ENCODE assay signal across 18 mouse cellular contexts in the genomic region with DNA sequence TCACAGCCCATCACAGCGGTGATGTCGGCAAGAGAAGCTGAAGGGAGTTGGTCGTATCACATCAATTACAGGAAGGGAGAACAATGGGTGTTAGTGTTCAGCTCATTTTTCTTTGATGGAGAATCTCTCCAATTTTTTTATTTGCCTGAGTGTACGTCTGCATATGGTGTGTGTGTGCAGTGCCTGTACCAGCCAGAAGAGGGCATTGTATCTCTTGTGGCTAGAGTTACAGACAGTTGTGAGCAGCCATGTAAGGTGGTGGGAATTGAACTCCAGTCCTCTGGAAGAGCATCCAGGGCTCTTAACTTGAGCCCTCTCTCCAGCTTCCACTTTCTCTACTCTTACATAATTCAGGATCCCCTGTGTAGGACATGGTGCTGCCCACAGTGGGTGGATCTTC. TPM values are rescaled to one million over a fixed set of nuclear protein-coding genes. Genes with fewer than 3 reads are reported as not detected.
DNase-seq lines count a peak whose midpoint lies in the region; ATAC-seq and TF ChIP-seq lines count a peak whose summit lies in the region.
"Had no signal": no experiment of that assay in that cellular context is flagged by ENCODE, and none has a peak within 500 bp of the region (broad histone marks: within the 10 kb centered on the region; RNA-seq: fewer than 3 reads in every experiment).

No protein-coding gene starts in this region.

- no peaks in the 10 kb centered on the region for H3K27me3 ChIP-seq in intestine, postnatal 0 days (replicated peaks; ENCODE audit: control insufficient read depth, insufficient read depth, low read length)
- no peaks in the 10 kb centered on the region for H3K27me3 ChIP-seq in intestine, embryonic 16.5 days (replicated peaks; ENCODE audit: control insufficient read depth, insufficient read depth, low read length)
- H3K27me3 ChIP-seq in MEL (ENCODE audit: control insufficient read depth in 1 of 2, insufficient read depth in 2 of 2, low read length in 2 of 2) = no peaks in the 10 kb centered on the region
- H3K27me3 ChIP-seq in stomach, postnatal 0 days (ENCODE audit: control insufficient read depth, insufficient read depth, low read length) = no peaks in the 10 kb centered on the region
- H3K27me3 ChIP-seq: heart, embryonic 15.5 days; limb, embryonic 13.5 days had no signal

- intact Hi-C loops in left cerebral cortex, postnatal 14 days (cut with DNase I) = no loop called here

- H3K9me3 ChIP-seq in intestine, postnatal 0 days (ENCODE audit: control insufficient read depth) = no peaks in the 10 kb centered on the region
- H3K9me3 ChIP-seq in intestine, embryonic 16.5 days (ENCODE audit: control insufficient read depth, low read length) = no peaks in the 10 kb centered on the region
- H3K9me3 ChIP-seq in MEL (replicated peaks; ENCODE audit: insufficient read depth, low read length) = no peaks in the 10 kb centered on the region
- no peaks in the 10 kb centered on the region for H3K9me3 ChIP-seq in stomach, postnatal 0 days (ENCODE audit: control insufficient read depth, low read length)
- H3K9me3 ChIP-seq: forebrain, embryonic 12.5 days; heart, embryonic 15.5 days; limb, embryonic 13.5 days had no signal

- H3K27ac ChIP-seq in intestine, postnatal 0 days (ENCODE audit: low read depth, low read length) = no peak overlapping the region
- H3K27ac ChIP-seq in intestine, embryonic 16.5 days (ENCODE audit: low read length) = no peak overlapping the region
- H3K27ac ChIP-seq in MEL (ENCODE audit: control insufficient read depth, low read depth, low read length) = no peak overlapping the region
- no peak overlapping the region for H3K27ac ChIP-seq in stomach, postnatal 0 days (replicated peaks)
- H3K27ac ChIP-seq: forebrain, embryonic 12.5 days; heart, embryonic 15.5 days; hindbrain, embryonic 14.5 days; limb, embryonic 13.5 days; macrophage had no signal

- ATAC-seq in intestine, postnatal 0 days = no peak
- ATAC-seq in intestine, embryonic 16.5 days = no peak
- ATAC-seq in stomach, postnatal 0 days (ENCODE audit: low FRiP score, low TSS enrichment) = no peak

- peak; percentile 36; the same call in 1 of the 2 replicates for TF ChIP-seq CTCF in intestine, postnatal 0 days (IDR thresholded peaks at IDR 0.05; ENCODE audit: low read depth)
- peak; percentile 17 to 39 (median 36); a peak in 5 of 6 replicates for TF ChIP-seq CTCF in MEL (IDR thresholded peaks at IDR 0.05 in 2 of 3, conservative IDR thresholded peaks at IDR 0.05 in 1 of 3; ENCODE audit: control insufficient read depth in 1 of 3, insufficient read depth in 1 of 3, low read depth in 2 of 3, low read length in 3 of 3, poor library complexity in 1 of 3, severe bottlenecking in 1 of 3)
- peak; percentile 33 for TF ChIP-seq CTCF in stomach, postnatal 0 days (IDR thresholded peaks at IDR 0.05; ENCODE audit: low read depth)

- no peak overlapping the region for H3K4me2 ChIP-seq in intestine, postnatal 0 days (replicated peaks; ENCODE audit: low read depth)
- no peak overlapping the region for H3K4me2 ChIP-seq in intestine, embryonic 16.5 days (ENCODE audit: low read depth, low read length)
- no peak overlapping the region for H3K4me2 ChIP-seq in stomach, postnatal 0 days (replicated peaks; ENCODE audit: low read depth)
- H3K4me2 ChIP-seq: forebrain, embryonic 12.5 days; heart, embryonic 15.5 days; hindbrain, embryonic 14.5 days; limb, embryonic 13.5 days had no signal

- H3K9ac ChIP-seq in intestine, postnatal 0 days (ENCODE audit: low read depth, low read length) = no peak overlapping the region
- no peak overlapping the region for H3K9ac ChIP-seq in intestine, embryonic 16.5 days (ENCODE audit: low read depth, low read length)
- no peak overlapping the region for H3K9ac ChIP-seq in MEL (ENCODE audit: control insufficient read depth, low read depth, low read length, poor library complexity, severe bottlenecking)
- no peak overlapping the region for H3K9ac ChIP-seq in stomach, postnatal 0 days (ENCODE audit: low read length)
- H3K9ac ChIP-seq: forebrain, embryonic 12.5 days; heart, embryonic 15.5 days; hindbrain, embryonic 14.5 days; limb, embryonic 13.5 days had no signal

- no peak overlapping the region for H3K4me3 ChIP-seq in intestine, postnatal 0 days (ENCODE audit: low read depth, low read length)
- no peak overlapping the region for H3K4me3 ChIP-seq in intestine, embryonic 16.5 days (ENCODE audit: low read length)
- H3K4me3 ChIP-seq in MEL (ENCODE audit: control insufficient read depth in 1 of 2, insufficient read depth in 1 of 2, low read depth in 2 of 2, low read length in 2 of 2) = no peak overlapping the region
- no peak overlapping the region for H3K4me3 ChIP-seq in stomach, postnatal 0 days (ENCODE audit: low read depth, low read length)
- H3K4me3 ChIP-seq: forebrain, embryonic 12.5 days; heart, embryonic 15.5 days; limb, embryonic 13.5 days had no signal

- H3K4me1 ChIP-seq in intestine, postnatal 0 days (replicated peaks; ENCODE audit: control insufficient read depth, insufficient read depth, low read length) = no peaks in the 10 kb centered on the region
- no peaks in the 10 kb centered on the region for H3K4me1 ChIP-seq in intestine, embryonic 16.5 days (ENCODE audit: control insufficient read depth, insufficient read depth, low read length)
- H3K4me1 ChIP-seq in MEL (ENCODE audit: control insufficient read depth in 1 of 2, insufficient read depth in 2 of 2, low read length in 2 of 2) = no peaks in the 10 kb centered on the region
- H3K4me1 ChIP-seq in stomach, postnatal 0 days (replicated peaks; ENCODE audit: control insufficient read depth, insufficient read depth) = no peaks in the 10 kb centered on the region
- H3K4me1 ChIP-seq: forebrain, embryonic 12.5 days; limb, embryonic 13.5 days had no signal

- TF ChIP-seq POLR2A in MEL (IDR thresholded peaks at IDR 0.05; ENCODE audit: control insufficient read depth in 1 of 2, insufficient read depth in 1 of 2, low read depth in 1 of 2, low read length in 2 of 2, poor library complexity in 1 of 2) = no peak

- TF ChIP-seq RAD21 in MEL (IDR thresholded peaks at IDR 0.05; ENCODE audit: low read depth, low read length) = peak; percentile 9

- no peaks in the 10 kb centered on the region for H3K79me2 ChIP-seq in MEL (ENCODE audit: control insufficient read depth, insufficient read depth, low read length, poor library complexity)

- 75% methylated on average over 4 of the region's 4 CpGs for WGBS in intestine, postnatal 0 days
- WGBS in intestine, embryonic 16.5 days = 88% methylated on average over 4 of the region's 4 CpGs
- 81% methylated on average over 4 of the region's 4 CpGs for WGBS in stomach, postnatal 0 days

- TF ChIP-seq EP300 in MEL (IDR thresholded peaks at IDR 0.05; ENCODE audit: low read depth in 1 of 2, low read length in 2 of 2) = no peak
- TF ChIP-seq EP300 in stomach, postnatal 0 days (optimal IDR thresholded peaks at IDR 0.05) = no peak

- DNase-seq in lung, postnatal 10 days = peak; percentile 18
- no peak for DNase-seq in lung, postnatal 14 days
- peak; percentile 23 for DNase-seq in MEL (ENCODE audit: low read depth, low spot score)
- no peak for DNase-seq in stomach, postnatal 0 days (ENCODE audit: low spot score)
- DNase-seq in left cerebral cortex, postnatal 14 days (ENCODE audit: low spot score in 2 of 2) = no peak
- DNase-seq: adrenal gland, adult 2 months; cerebellum, adult 8-10 months; kidney, adult 18-20 months; midbrain, embryonic 14.5 days; right cerebral cortex, postnatal 25 days had no signal

- H3K36me3 ChIP-seq in intestine, postnatal 0 days (ENCODE audit: control insufficient read depth, insufficient read depth) = peaks cover 13% of the 10 kb centered on the region; the same call in 1 of the 2 replicates
- no peaks in the 10 kb centered on the region for H3K36me3 ChIP-seq in intestine, embryonic 16.5 days (ENCODE audit: control insufficient read depth, insufficient read depth, low read length)
- H3K36me3 ChIP-seq in MEL (ENCODE audit: control insufficient read depth in 1 of 2, insufficient read depth in 2 of 2, low read length in 2 of 2) = no peaks in the 10 kb centered on the region
- H3K36me3 ChIP-seq in stomach, postnatal 0 days (ENCODE audit: control insufficient read depth, insufficient read depth, low read length) = no peaks in the 10 kb centered on the region
- H3K36me3 ChIP-seq: forebrain, embryonic 12.5 days; heart, embryonic 15.5 days; limb, embryonic 13.5 days had no signal

RNA-seq across cellular contexts. Expression of a gene that starts 28.4 kb away (rescaled TPM):
- polyA plus RNA-seq in intestine, postnatal 0 days (2015; fragmentation: Nextera tagmentation; extraction: Ambion mirVana) = 48.6 and 49.9 TPM in 2 replicates
- polyA plus RNA-seq in intestine, embryonic 16.5 days (2015; fragmentation: Nextera tagmentation; extraction: Ambion mirVana) = 58.2 and 62.2 TPM in 2 replicates
- 30.5 and 34.4 TPM in 2 replicates for total RNA-seq in MEL (2012; rRNA removed)
- polyA plus RNA-seq in MEL (2012; ENCODE audit: insufficient read depth in 1 of 2, insufficient read length in 2 of 2, low read depth in 1 of 2, low replicate concordance in 2 of 2, missing spikeins in 1 of 2) = 10 to 100 TPM in 1 of 2 experiments, not detected in 1; 44.0 TPM
- 38.8 and 40.2 TPM in 2 replicates for polyA plus RNA-seq in stomach, postnatal 0 days (2015; fragmentation: Nextera tagmentation; extraction: Ambion mirVana)
- 10 to 100 TPM; 21.7 to 22.2 TPM for total RNA-seq in left cerebral cortex, postnatal 14 days (2021)

RNA-seq across cellular contexts. Expression of a gene that starts 38.4 kb away (rescaled TPM):
- 0.07 and 0.12 TPM in 2 replicates for polyA plus RNA-seq in intestine, postnatal 0 days (2015; fragmentation: Nextera tagmentation; extraction: Ambion mirVana)
- 0.17 and 0.18 TPM in 2 replicates for polyA plus RNA-seq in intestine, embryonic 16.5 days (2015; fragmentation: Nextera tagmentation; extraction: Ambion mirVana)
- total RNA-seq in MEL (2012; rRNA removed) = 0.20 and 0.27 TPM in 2 replicates
- polyA plus RNA-seq in MEL (2012; ENCODE audit: insufficient read depth in 1 of 2, insufficient read length in 2 of 2, low read depth in 1 of 2, low replicate concordance in 2 of 2, missing spikeins in 1 of 2) = under 1 TPM in 1 of 2 experiments, not detected in 1; 0.56 TPM
- polyA plus RNA-seq in stomach, postnatal 0 days (2015; fragmentation: Nextera tagmentation; extraction: Ambion mirVana) = 0.21 and 0.27 TPM in 2 replicates
- under 1 TPM; 0.34 to 0.51 TPM for total RNA-seq in left cerebral cortex, postnatal 14 days (2021)
- total RNA-seq: granulocyte monocyte progenitor cell, adult 5-6 weeks had no signal
- polyA plus RNA-seq: macrophage had no signal

RNA-seq across cellular contexts. Expression of a gene that starts 48.4 kb away (rescaled TPM):
- polyA plus RNA-seq in intestine, postnatal 0 days (2015; fragmentation: Nextera tagmentation; extraction: Ambion mirVana) = 14.3 and 21.0 TPM in 2 replicates
- polyA plus RNA-seq in intestine, embryonic 16.5 days (2015; fragmentation: Nextera tagmentation; extraction: Ambion mirVana) = 31.0 and 37.6 TPM in 2 replicates
- 0.27 and 0.29 TPM in 2 replicates for total RNA-seq in MEL (2012; rRNA removed)
- polyA plus RNA-seq in MEL (2012; ENCODE audit: insufficient read depth in 1 of 2, insufficient read length in 2 of 2, low read depth in 1 of 2, low replicate concordance in 2 of 2, missing spikeins in 1 of 2) = under 1 TPM in 1 of 2 experiments, not detected in 1; 0.78 TPM
- polyA plus RNA-seq in stomach, postnatal 0 days (2015; fragmentation: Nextera tagmentation; extraction: Ambion mirVana) = 16.8 and 18.8 TPM in 2 replicates
- 1 to 10 TPM; 3.7 to 4.6 TPM for total RNA-seq in left cerebral cortex, postnatal 14 days (2021)
- total RNA-seq: granulocyte monocyte progenitor cell, adult 5-6 weeks had no signal
- polyA plus RNA-seq: macrophage had no signal

RNA-seq across cellular contexts. Expression of a gene that starts 49.0 kb away (rescaled TPM):
- polyA plus RNA-seq in intestine, postnatal 0 days (2015; fragmentation: Nextera tagmentation; extraction: Ambion mirVana) = 8.6 and 10.4 TPM in 2 replicates
- 13.4 and 15.1 TPM in 2 replicates for polyA plus RNA-seq in intestine, embryonic 16.5 days (2015; fragmentation: Nextera tagmentation; extraction: Ambion mirVana)
- total RNA-seq in MEL (2012; rRNA removed) = 1.8 and 2.1 TPM in 2 replicates
- 1 to 10 TPM in 1 of 2 experiments, not detected in 1; 4.2 TPM for polyA plus RNA-seq in MEL (2012; ENCODE audit: insufficient read depth in 1 of 2, insufficient read length in 2 of 2, low read depth in 1 of 2, low replicate concordance in 2 of 2, missing spikeins in 1 of 2)
- 15.6 and 18.0 TPM in 2 replicates for polyA plus RNA-seq in stomach, postnatal 0 days (2015; fragmentation: Nextera tagmentation; extraction: Ambion mirVana)
- 1 to 10 TPM; 4.6 to 4.7 TPM for total RNA-seq in left cerebral cortex, postnatal 14 days (2021)

Comparison
In these comparisons a context has a peak if more than half of its experiments do, and no peak if none do; other contexts are left out.
1. DNase-seq: peak in lung, postnatal 10 days (single experiment) and MEL (single experiment); none in lung, postnatal 14 days (single experiment), stomach, postnatal 0 days (single experiment) and left cerebral cortex, postnatal 14 days (0 of 2).
2. Peak in every context shown above with its lines, with median percentiles within 50 percentile points of each other: CTCF ChIP-seq.